Mouse (Mus musculus) lung, postnatal 0 days (tissue): ENCODE results near the gene Olfr718-ps1.

Experiments
- CTCF ChIP-seq: IDR thresholded peaks from 2 replicates; pipeline ENCODE4 v1.5.1; 2016; ENCODE audit warnings: antibody characterized with exemption, mild to moderate bottlenecking
- EP300 ChIP-seq: IDR thresholded peaks from 2 replicates; pipeline ENCODE4 v1.6.1; 2016; ENCODE audit warnings: antibody characterized with exemption, mild to moderate bottlenecking, control low read depth

DNA sequence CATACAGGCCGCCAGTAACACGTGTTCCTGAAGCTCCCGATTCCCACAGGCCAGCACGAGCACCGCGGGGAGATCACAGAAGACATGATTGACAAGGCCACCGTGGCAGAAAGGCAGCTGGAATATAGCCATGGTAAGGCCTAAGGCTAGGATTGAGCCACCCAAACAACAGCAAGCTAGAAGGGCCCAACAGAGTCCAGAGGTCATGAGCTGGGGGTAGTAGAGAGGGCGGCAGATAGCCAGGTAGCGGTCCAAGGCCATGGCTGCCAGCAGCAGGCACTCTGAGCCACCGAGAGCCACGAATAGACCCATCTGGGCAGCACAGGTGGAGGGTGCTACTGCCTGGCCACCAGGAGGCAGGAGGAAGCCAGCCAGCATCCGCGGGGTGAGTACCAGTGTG lies 9.8 kb downstream of the Olfr718-ps1 start:
- TF ChIP-seq CTCF (no peak), EP300 (no peak)
